Comparison of ENCODE assay signal across 13 mouse cellular contexts in the genomic region with DNA sequence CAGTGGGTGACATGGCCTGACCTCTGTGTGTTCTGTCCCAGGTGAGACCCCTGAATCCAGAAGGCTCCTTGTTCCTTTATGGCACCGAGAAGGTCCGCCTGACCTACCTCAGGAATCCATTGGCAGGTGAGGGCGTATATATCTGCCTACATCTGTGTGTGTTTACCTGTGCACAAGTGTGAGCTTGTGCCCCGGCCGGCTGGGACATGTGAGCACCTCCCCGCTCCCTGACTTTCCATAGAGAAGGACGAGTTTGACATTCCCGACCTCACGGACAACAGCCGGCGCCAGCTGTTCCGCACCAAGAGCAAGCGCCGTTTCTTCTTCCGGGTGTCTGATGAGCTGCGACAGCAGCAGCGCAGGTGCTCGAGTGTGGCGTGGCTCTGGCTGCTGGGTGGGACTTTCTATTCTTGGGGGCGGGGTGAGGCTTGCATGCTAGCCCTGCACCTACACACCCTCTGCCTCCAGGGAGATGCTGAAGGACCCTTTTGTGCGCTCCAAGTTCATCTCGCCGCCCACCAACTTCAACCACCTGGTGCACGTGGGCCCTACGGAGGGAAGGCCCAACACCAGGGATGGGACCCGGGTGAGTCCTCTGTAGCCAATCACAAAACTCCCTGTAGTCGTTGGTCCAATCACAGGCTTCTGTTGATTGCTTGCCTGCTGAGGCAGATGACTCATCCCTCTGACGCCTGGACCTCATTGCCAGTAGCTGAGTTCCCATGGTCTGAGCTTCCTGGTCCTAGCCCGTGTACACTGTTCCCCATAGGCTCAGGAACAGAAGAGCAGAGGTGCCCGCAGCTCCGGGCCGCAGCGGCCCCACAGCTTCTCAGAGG. TPM values are rescaled to one million over a fixed set of nuclear protein-coding genes. Genes with fewer than 3 reads are reported as not detected.
A peak's percentile ranks its signal among the peaks of the same experiment; 100 is the strongest.
DNase-seq lines count a peak whose midpoint lies in the region; ATAC-seq and TF ChIP-seq lines count a peak whose summit lies in the region.
"Had no signal": no experiment of that assay in that cellular context is flagged by ENCODE, and none has a peak within 500 bp of the region (broad histone marks: within the 10 kb centered on the region; RNA-seq: fewer than 3 reads in every experiment).

No protein-coding gene starts in this region.

- no peaks in the 10 kb centered on the region for H3K36me3 ChIP-seq in heart, adult 2 months (ENCODE audit: control insufficient read depth, insufficient read depth, low read length)
- H3K36me3 ChIP-seq in limb, embryonic 14.5 days (ENCODE audit: control insufficient read depth, insufficient read depth, low read length) = peaks cover 60% of the 10 kb centered on the region
- H3K36me3 ChIP-seq: hindbrain, embryonic 15.5 days had no signal

- H3K4me2 ChIP-seq in limb, embryonic 14.5 days (replicated peaks; ENCODE audit: low read depth, low read length, severe bottlenecking) = no peak overlapping the region
- H3K4me2 ChIP-seq: hindbrain, embryonic 15.5 days; liver, embryonic 11.5 days had no signal

- peak; percentile 46 to 55 for DNase-seq in heart, adult 2 months
- DNase-seq in heart, postnatal 25 days (ENCODE audit: low spot score) = no peak
- DNase-seq in 416B (ENCODE audit: low read depth) = peak; percentile 86
- peak; percentile 77 for DNase-seq in NIH3T3 (ENCODE audit: low read depth)
- DNase-seq in limb, embryonic 14.5 days (ENCODE audit: low spot score) = no peak
- no peak for DNase-seq in layer of hippocampus, postnatal 36 days
- no peak for DNase-seq in retina, embryonic 14.5 days (ENCODE audit: low spot score)
- no peak for DNase-seq in right cerebral cortex, postnatal 25 days
- DNase-seq: cerebellum, adult 9-11 months; spleen, adult 18-20 months had no signal

- no peak overlapping the region for H3K4me3 ChIP-seq in heart, adult 2 months
- no peak overlapping the region for H3K4me3 ChIP-seq in limb, embryonic 14.5 days (replicated peaks; ENCODE audit: low read length)
- H3K4me3 ChIP-seq: hindbrain, embryonic 15.5 days had no signal

- H3K9me3 ChIP-seq in limb, embryonic 14.5 days (ENCODE audit: control insufficient read depth, low read length) = no peaks in the 10 kb centered on the region
- H3K9me3 ChIP-seq: hindbrain, embryonic 15.5 days had no signal

- no peak for TF ChIP-seq EP300 in heart, adult 2 months (IDR thresholded peaks at IDR 0.05; ENCODE audit: insufficient read depth, low read depth, low read length)

- intact Hi-C loops in heart, adult 2 months (cut with DNase I) = no loop called here
- intact Hi-C loops in heart, postnatal 25 days (cut with DNase I) = no loop called here

- no peak for TF ChIP-seq CTCF in heart, adult 2 months (IDR thresholded peaks at IDR 0.05)

- no peaks in the 10 kb centered on the region for H3K27me3 ChIP-seq in heart, adult 2 months (ENCODE audit: control insufficient read depth, insufficient read depth, low read length)
- H3K27me3 ChIP-seq in limb, embryonic 14.5 days (ENCODE audit: control insufficient read depth, insufficient read depth, low read length) = no peaks in the 10 kb centered on the region
- H3K27me3 ChIP-seq: hindbrain, embryonic 15.5 days had no signal

- H3K4me1 ChIP-seq in heart, adult 2 months (ENCODE audit: control insufficient read depth, insufficient read depth, low read length) = no peaks in the 10 kb centered on the region
- H3K4me1 ChIP-seq in limb, embryonic 14.5 days (ENCODE audit: control insufficient read depth, insufficient read depth, low read length) = no peaks in the 10 kb centered on the region
- H3K4me1 ChIP-seq: hindbrain, embryonic 15.5 days had no signal

- no peak for TF ChIP-seq POLR2A in heart, adult 2 months (IDR thresholded peaks at IDR 0.05; ENCODE audit: insufficient read depth, low read depth, low read length)
- no peak for TF ChIP-seq POLR2A in limb, embryonic 14.5 days (IDR thresholded peaks at IDR 0.05; ENCODE audit: borderline replicate concordance, extremely low read depth, insufficient read depth, insufficient read length)

- ATAC-seq in limb, embryonic 14.5 days (ENCODE audit: low FRiP score, low read depth) = 0 out of 2 replicates have a peak, but pooled peaks have one; percentile 21
- ATAC-seq: forebrain, embryonic 14.5 days had no signal

- WGBS in heart, adult 2 months = 68% methylated on average over 33 of the region's 33 CpGs
- 79% methylated on average over 33 of the region's 33 CpGs for whole genome bisulfite sequencing in limb, embryonic 14.5 days

- H3K9ac ChIP-seq in heart, adult 2 months (ENCODE audit: low read depth, low read length) = no peak overlapping the region
- no peak overlapping the region for H3K9ac ChIP-seq in limb, embryonic 14.5 days (ENCODE audit: low read depth, low read length, severe bottlenecking)
- H3K9ac ChIP-seq: hindbrain, embryonic 15.5 days had no signal

- no peak overlapping the region for H3K27ac ChIP-seq in heart, adult 2 months
- no peak overlapping the region for H3K27ac ChIP-seq in limb, embryonic 14.5 days (replicated peaks; ENCODE audit: low read depth, low read length)
- H3K27ac ChIP-seq: hindbrain, embryonic 15.5 days had no signal

- no peaks in the 10 kb centered on the region for H3K79me2 ChIP-seq in heart, adult 2 months (replicated peaks; ENCODE audit: control insufficient read depth, insufficient read depth, low read length)

RNA-seq across cellular contexts. Expression of a gene that starts 12.8 kb away (rescaled TPM):
- 10 to 100 TPM; 13.9 to 14.0 TPM for total RNA-seq in heart, adult 2 months (2021)
- polyA plus RNA-seq in heart, adult 2 months (2012; rRNA removed) = 19.4 and 19.6 TPM in 2 replicates
- total RNA-seq in heart, postnatal 25 days (2021) = 10 to 100 TPM; 12.4 to 14.5 TPM
- 102 and 117 TPM in 2 replicates for polyA plus RNA-seq in limb, embryonic 14.5 days (2012; rRNA removed)
- 60.4 and 65.6 TPM in 2 replicates for polyA plus RNA-seq in limb, embryonic 14.5 days (2014; fragmentation: Nextera tagmentation; extraction: Ambion mirVana)
- total RNA-seq in layer of hippocampus, postnatal 36 days (2021) = 10 to 100 TPM; 63.3 to 69.8 TPM

RNA-seq across cellular contexts. Expression of a gene that starts 15.7 kb away (rescaled TPM):
- total RNA-seq in heart, adult 2 months (2021) = 10 to 100 TPM; 11.7 to 13.9 TPM
- polyA plus RNA-seq in heart, adult 2 months (2012; rRNA removed) = 7.0 and 7.7 TPM in 2 replicates
- 10 to 100 TPM in 1 of 2 experiments, 1 to 10 TPM in 1; 9.4 to 12.0 TPM for total RNA-seq in heart, postnatal 25 days (2021)
- 15.2 and 17.0 TPM in 2 replicates for polyA plus RNA-seq in limb, embryonic 14.5 days (2012; rRNA removed)
- 1.4 and 2.0 TPM in 2 replicates for polyA plus RNA-seq in limb, embryonic 14.5 days (2014; fragmentation: Nextera tagmentation; extraction: Ambion mirVana)
- 1 to 10 TPM; 4.3 to 6.9 TPM for total RNA-seq in layer of hippocampus, postnatal 36 days (2021)

RNA-seq across cellular contexts. Expression of a gene that starts 18.9 kb away (rescaled TPM):
- 10 to 100 TPM; 36.1 to 38.4 TPM for total RNA-seq in heart, adult 2 months (2021)
- 88.9 and 107 TPM in 2 replicates for polyA plus RNA-seq in heart, adult 2 months (2012; rRNA removed)
- 10 to 100 TPM; 42.6 to 44.3 TPM for total RNA-seq in heart, postnatal 25 days (2021)
- polyA plus RNA-seq in limb, embryonic 14.5 days (2012; rRNA removed) = 90.4 and 122 TPM in 2 replicates
- polyA plus RNA-seq in limb, embryonic 14.5 days (2014; fragmentation: Nextera tagmentation; extraction: Ambion mirVana) = 8.8 and 10.5 TPM in 2 replicates
- 10 to 100 TPM; 74.9 to 87.7 TPM for total RNA-seq in layer of hippocampus, postnatal 36 days (2021)

RNA-seq across cellular contexts. Expression of a gene that starts 41.5 kb away (rescaled TPM):
- 100 to 1,000 TPM in 1 of 2 experiments, 10 to 100 TPM in 1; 93.0 to 103 TPM for total RNA-seq in heart, adult 2 months (2021)
- 51.7 and 58.5 TPM in 2 replicates for polyA plus RNA-seq in heart, adult 2 months (2012; rRNA removed)
- total RNA-seq in heart, postnatal 25 days (2021) = 10 to 100 TPM; 76.1 to 88.8 TPM
- polyA plus RNA-seq in limb, embryonic 14.5 days (2012; rRNA removed) = 252 and 276 TPM in 2 replicates
- polyA plus RNA-seq in limb, embryonic 14.5 days (2014; fragmentation: Nextera tagmentation; extraction: Ambion mirVana) = 149 and 159 TPM in 2 replicates
- 100 to 1,000 TPM; 188 to 222 TPM for total RNA-seq in layer of hippocampus, postnatal 36 days (2021)

RNA-seq across cellular contexts. Expression of a gene that starts 45.5 kb away (rescaled TPM):
- total RNA-seq in heart, adult 2 months (2021) = 100 to 1,000 TPM in 1 of 2 experiments, 10 to 100 TPM in 1; 98.0 to 120 TPM
- polyA plus RNA-seq in heart, adult 2 months (2012; rRNA removed) = 111 and 142 TPM in 2 replicates
- total RNA-seq in heart, postnatal 25 days (2021) = 100 to 1,000 TPM; 119 to 139 TPM
- polyA plus RNA-seq in limb, embryonic 14.5 days (2012; rRNA removed) = 160 and 232 TPM in 2 replicates
- polyA plus RNA-seq in limb, embryonic 14.5 days (2014; fragmentation: Nextera tagmentation; extraction: Ambion mirVana) = 68.7 and 81.8 TPM in 2 replicates
- 10 to 100 TPM; 72.8 to 82.2 TPM for total RNA-seq in layer of hippocampus, postnatal 36 days (2021)

Comparison
In these comparisons a context has a peak if more than half of its experiments do, and no peak if none do; other contexts are left out.
1. DNase-seq: peak in heart, adult 2 months (2 of 2), 416B (single experiment) and NIH3T3 (single experiment); none in heart, postnatal 25 days (single experiment), limb, embryonic 14.5 days (single experiment), layer of hippocampus, postnatal 36 days (0 of 2), retina, embryonic 14.5 days (single experiment) and right cerebral cortex, postnatal 25 days (single experiment).
2. RNA of a gene that starts 12.8 kb away (total RNA-seq): 63.3 to 69.8 TPM in layer of hippocampus, postnatal 36 days; 12.4 to 14.5 TPM in heart, postnatal 25 days and 13.9 to 14.0 TPM in heart, adult 2 months; every median in the first group is over 4 times any median in the second.